Mouse (Mus musculus) limb, embryonic 11.5 days (tissue): ENCODE data around the gene Tmem223. TPM values are rescaled to one million over a fixed set of nuclear protein-coding genes. Genes with fewer than 3 reads are reported as not detected.

ENCODE experiments used
- ATAC-seq: fragments of 200-750 bp; cut with Nextera tagmentation; 2 replicates; pipeline ENCODE4 v1.8.0; 2017; ENCODE audit warnings: low read depth; ENCODE audit not compliant: insufficient number of reproducible peaks, low FRiP score, low TSS enrichment
- DNase-seq: peaks from one replicate; pipeline ENCODE4 v3.0.0-alpha.2; 2015; ENCODE audit warnings: low spot score
- H3K27ac ChIP-seq: fragments of 300-500 bp; sonication (generic); replicated peaks from 2 replicates; pipeline ENCODE4 v1.5.1; 2014; ENCODE audit warnings: low read depth, mild to moderate bottlenecking, low read length
- H3K27me3 ChIP-seq: fragments of 300-500 bp; sonication (generic); 2 replicates; pipeline ENCODE4 v1.6.1; 2014; ENCODE audit warnings: mild to moderate bottlenecking, low read length, mixed read lengths; ENCODE audit not compliant: control insufficient read depth, insufficient read depth
- H3K36me3 ChIP-seq: fragments of 300-500 bp; sonication (generic); 2 replicates; pipeline ENCODE4 v1.6.1; 2014; ENCODE audit warnings: mild to moderate bottlenecking, low read length, moderate library complexity, mixed read lengths; ENCODE audit not compliant: control insufficient read depth, insufficient read depth
- H3K4me1 ChIP-seq: fragments of 300-500 bp; sonication (generic); 2 replicates; pipeline ENCODE4 v1.6.1; 2014; ENCODE audit warnings: low read length, mixed read lengths; ENCODE audit not compliant: control insufficient read depth, insufficient read depth
- H3K4me2 ChIP-seq: fragments of 300-500 bp; sonication (generic); 2 replicates; pipeline ENCODE4 v1.6.1; 2014; ENCODE audit warnings: low read depth, mild to moderate bottlenecking, moderate library complexity; ENCODE audit not compliant: severe bottlenecking
- H3K4me3 ChIP-seq: fragments of 300-500 bp; sonication (generic); 2 replicates; pipeline ENCODE4 v1.5.1; 2014; ENCODE audit warnings: low read depth, low read length
- H3K9ac ChIP-seq: fragments of 300-500 bp; sonication (generic); 2 replicates; pipeline ENCODE4 v1.6.1; 2014; ENCODE audit warnings: mild to moderate bottlenecking, low read length
- H3K9me3 ChIP-seq: fragments of 300-500 bp; sonication (generic); 2 replicates; pipeline ENCODE4 v1.6.1; 2016; ENCODE audit warnings: low read length; ENCODE audit not compliant: control insufficient read depth
- WGBS: fragments of 180-500 bp; shearing (Covaris S2); extraction: QIAGEN DNeasy Blood & Tissue Kit; methylation state at CpG from one replicate; pipeline ENCODE4 v1.1.7; 2014; 5-methylcytosine and 5-hydroxymethylcytosine counted together
- polyA plus RNA-seq: library from polyadenylated mRNA; unstranded; fragments of >200 nt; fragmentation: Nextera tagmentation; extraction: Ambion mirVana; gene quantifications from 2 replicates; pipeline ENCODE4 v1.2.1, GENCODE M21; 2014

The Tmem223 gene
- polyA plus RNA-seq: 183 and 204 TPM in 2 replicates

DNA sequence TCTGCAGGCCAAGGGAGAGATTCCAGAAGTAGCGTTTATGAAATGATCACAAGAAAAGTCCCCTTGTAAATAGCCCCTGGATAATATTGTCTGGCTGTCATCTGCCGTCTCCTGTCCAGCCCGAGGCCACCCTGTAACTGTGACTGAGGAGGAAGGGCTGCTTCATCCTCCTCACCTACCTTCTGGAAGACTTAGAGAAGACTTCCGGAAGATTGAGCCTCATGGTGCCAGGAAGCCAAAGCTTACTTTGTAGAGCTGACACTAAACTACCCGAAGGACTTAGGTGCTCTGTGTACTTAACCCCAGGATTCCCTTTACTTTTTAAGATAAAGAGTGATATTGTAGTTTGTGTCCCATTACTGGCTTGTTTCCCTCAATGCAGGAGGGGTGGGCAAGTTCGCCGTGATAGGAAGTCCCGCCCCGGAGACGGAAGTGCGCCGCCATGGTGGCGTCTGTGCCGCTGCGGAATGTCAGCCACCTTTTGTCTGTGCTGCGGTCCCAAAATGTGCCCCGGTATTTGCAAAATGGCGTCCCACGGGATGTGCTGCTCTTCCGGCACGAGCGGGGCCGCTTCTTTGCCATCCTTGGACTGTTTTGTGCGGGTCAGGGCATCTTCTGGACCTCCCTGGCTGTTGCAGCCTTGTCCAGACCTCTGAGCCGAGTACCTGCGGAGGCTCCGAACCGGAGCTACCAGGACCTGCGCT lies at the start of gene Tmem223:
TSS of gene Tmem223 (plus strand) at position 430 of the 704 bp plus-strand sequence.
- Histone ChIP-seq H3K4me1 (peaks cover 17% of the 10 kb centered on the region), H3K36me3 (peaks cover 30% of the 10 kb centered on the region), H3K27ac (peak within 1 kb of the TSS; percentile 80), H3K4me3 (peak within 1 kb of the TSS; percentile 84), H3K4me2 (peak within 1 kb of the TSS; percentile 72), H3K9ac (peak within 1 kb of the TSS; percentile 96), H3K9me3 (peaks cover under 1% of the 10 kb centered on the region; the same call in 1 of the 2 replicates), H3K27me3 (no peaks in the 10 kb centered on the region)
- WGBS: 22% methylated on average over 29 of the region's 29 CpGs
- peak; percentile 84 for DNase-seq
- no peak for ATAC-seq

DNA sequence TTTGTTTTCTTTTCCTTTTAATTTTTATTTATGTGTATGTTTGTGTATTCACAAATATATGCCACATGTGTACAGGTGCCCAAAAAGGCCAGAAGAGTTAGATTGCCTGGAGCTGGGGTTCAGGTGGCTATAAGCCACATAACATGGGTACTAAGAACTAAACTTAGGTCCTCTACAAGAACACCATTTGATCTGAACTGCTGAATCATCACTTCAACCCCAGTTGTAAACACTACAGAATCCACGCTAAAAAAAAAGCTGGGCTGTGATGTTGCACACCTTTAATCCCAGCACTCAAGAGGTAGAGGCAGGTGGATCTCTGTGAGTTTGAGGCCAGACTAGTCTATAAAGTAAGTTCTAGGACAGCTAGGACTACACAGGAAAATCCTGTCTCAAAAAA lies 49.4 kb upstream of the Tmem223 start:
- no peak overlapping the region for H3K27ac ChIP-seq
- ATAC-seq (no peak), DNase-seq (no peak)
- peaks cover 8% of the 10 kb centered on the region; the same call in 1 of the 2 replicates for H3K4me1 ChIP-seq
- H3K9me3 ChIP-seq: no peaks in the 10 kb centered on the region
- WGBS: 82% methylated on average over 1 of the region's 1 CpGs
- no peak overlapping the region for H3K4me3 ChIP-seq
- no peak overlapping the region for H3K4me2 ChIP-seq
- H3K36me3 ChIP-seq: peaks cover 14% of the 10 kb centered on the region
- H3K9ac ChIP-seq: no peak overlapping the region
- H3K27me3 ChIP-seq: no peaks in the 10 kb centered on the region

DNA sequence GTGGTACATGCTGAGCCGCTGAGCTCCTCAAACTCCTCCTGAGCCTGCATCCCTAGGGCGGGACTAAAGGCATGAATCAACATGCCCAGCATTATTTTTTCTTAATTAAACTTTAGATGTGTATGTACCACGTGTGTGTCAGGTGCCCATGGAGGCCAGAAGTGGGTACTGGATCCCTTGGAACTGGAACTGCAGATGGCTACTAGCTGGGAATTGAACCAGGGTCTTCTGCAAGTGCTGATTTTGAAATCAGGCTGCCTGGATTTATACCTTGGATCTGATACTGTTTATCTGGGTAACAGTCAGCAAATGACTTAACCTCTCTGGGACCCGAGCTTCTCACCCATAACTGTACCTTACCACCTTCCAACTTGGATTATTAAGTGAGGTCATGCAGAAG lies 48.8 kb upstream of the Tmem223 start:
- H3K9ac ChIP-seq: peak overlapping the region; percentile 91; the same call in 1 of the 2 replicates
- DNase-seq (no peak), ATAC-seq (no peak)
- H3K4me3 ChIP-seq: peak overlapping the region; percentile 76
- WGBS: 58% methylated on average over 4 of the region's 4 CpGs
- H3K9me3 ChIP-seq: no peaks in the 10 kb centered on the region
- H3K27me3 ChIP-seq: no peaks in the 10 kb centered on the region
- peaks cover 8% of the 10 kb centered on the region; the same call in 1 of the 2 replicates for H3K4me1 ChIP-seq
- no peak overlapping the region for H3K27ac ChIP-seq
- peak overlapping the region; percentile 54 for H3K4me2 ChIP-seq
- H3K36me3 ChIP-seq: peaks cover 17% of the 10 kb centered on the region

DNA sequence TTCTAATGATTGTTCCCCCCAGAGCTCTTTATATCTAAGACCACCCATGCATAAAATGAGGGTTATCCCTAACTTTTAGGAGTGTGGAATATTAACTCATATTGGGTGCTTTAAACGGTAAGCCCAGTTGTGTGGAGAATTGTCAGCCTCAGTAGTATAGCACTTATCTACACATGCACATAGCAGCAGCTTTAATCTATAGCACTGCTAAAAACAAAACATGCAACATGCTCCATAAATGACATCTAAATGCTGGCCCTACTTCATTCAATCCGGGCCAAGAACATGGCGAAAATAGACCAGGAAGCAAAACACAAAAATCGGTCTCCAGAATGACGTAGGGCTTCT lies 48.3 kb upstream of the Tmem223 start:
- no peak for DNase-seq
- Histone ChIP-seq H3K4me2 (peak overlapping the region; percentile 54), H3K9me3 (no peaks in the 10 kb centered on the region), H3K27me3 (no peaks in the 10 kb centered on the region), H3K27ac (peak overlapping the region; percentile 90; the same call in 1 of the 2 replicates), H3K36me3 (peaks cover 17% of the 10 kb centered on the region), H3K4me1 (peaks cover 8% of the 10 kb centered on the region; the same call in 1 of the 2 replicates), H3K4me3 (peak overlapping the region; percentile 76), H3K9ac (peak overlapping the region; percentile 91)
- 3% methylated on average over 5 of the region's 5 CpGs for WGBS
- ATAC-seq: peak; percentile 13; the same call in 1 of the 2 replicates

DNA sequence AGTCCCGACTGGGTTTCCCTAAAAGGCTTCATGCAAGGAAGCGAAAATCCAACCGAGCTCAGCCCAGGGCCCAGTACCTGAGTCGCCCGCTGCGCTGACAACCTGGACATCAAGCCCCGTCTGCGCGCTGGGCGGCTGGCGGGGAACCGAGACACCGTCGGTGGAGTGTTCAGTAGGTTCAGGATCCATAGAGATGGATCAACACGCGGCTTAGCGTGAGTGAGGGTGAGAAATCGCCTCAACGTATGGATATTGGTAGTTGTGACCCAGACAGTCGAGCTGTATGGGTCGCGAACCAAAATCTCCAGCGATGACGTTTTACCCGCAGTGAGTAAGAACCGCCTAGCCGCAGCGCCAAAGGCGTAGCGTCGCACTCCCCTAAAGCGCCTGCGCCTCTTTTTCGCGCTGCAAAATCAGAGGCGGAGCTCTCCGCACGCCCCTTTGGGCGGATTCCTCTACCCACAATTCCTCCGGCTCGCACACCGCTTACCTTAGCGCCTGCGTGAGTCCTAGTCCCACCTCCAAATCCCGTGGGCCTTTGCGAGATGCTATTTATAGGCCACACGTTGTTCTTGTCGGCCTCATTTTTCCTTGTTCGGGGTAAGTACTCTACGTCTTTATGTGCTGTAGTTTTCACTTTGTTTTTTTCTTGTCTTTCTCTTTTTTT lies 47.8 kb upstream of the Tmem223 start, which contains the start of gene Slc3a2:
TSS of gene Slc3a2 (minus strand) at position 463 of the 667 bp plus-strand sequence.
- Histone ChIP-seq H3K9ac (peak within 1 kb of the TSS; percentile 91), H3K4me3 (peak within 1 kb of the TSS; percentile 76), H3K36me3 (peaks cover 17% of the 10 kb centered on the region), H3K27me3 (no peaks in the 10 kb centered on the region), H3K27ac (peak within 1 kb of the TSS; percentile 90), H3K4me2 (peak within 1 kb of the TSS; percentile 91), H3K9me3 (no peaks in the 10 kb centered on the region), H3K4me1 (peaks cover 8% of the 10 kb centered on the region; the same call in 1 of the 2 replicates)
- DNase-seq (peak; percentile 97), ATAC-seq (peak; percentile 95)
- under 1% methylated on average over 50 of the region's 50 CpGs for WGBS

DNA sequence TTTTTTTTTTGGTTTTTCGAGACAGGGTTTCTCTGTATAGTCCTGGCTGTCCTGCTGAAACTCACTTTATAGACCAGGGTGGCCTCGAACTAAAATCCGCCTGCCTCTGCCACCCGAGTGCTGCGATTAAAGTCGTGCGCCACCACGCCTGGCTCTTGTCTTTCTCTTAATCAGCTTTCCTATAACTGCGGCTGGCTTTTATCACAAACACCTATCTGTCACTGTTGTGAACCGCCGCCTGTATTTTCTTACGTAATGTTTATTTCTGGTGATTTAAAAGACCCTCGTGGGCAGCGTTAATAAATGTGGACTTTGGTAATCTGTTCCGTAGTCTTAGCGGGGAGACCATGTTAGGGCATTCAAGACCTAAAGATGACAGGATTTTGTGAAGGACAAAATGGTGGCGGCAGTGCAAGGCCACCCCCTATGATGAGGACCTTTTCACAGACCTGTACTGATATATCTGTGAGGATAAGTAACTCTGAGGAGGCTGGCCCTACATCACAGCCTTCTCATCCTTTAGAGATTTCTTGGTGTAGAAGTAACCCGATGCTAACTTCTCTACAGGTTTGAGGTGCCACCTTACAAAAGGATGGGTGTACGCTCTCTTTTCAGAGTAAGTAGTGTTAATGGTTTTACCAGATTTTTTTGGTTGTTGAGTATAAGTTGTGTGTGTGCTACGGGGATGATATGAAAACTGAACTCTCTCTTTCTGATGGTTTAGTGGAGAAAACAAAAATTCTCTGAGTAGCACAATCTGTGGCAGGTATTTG lies 47.0 kb upstream of the Tmem223 start:
- Histone ChIP-seq H3K27me3 (no peaks in the 10 kb centered on the region), H3K4me2 (peak overlapping the region; percentile 91), H3K36me3 (peaks cover 17% of the 10 kb centered on the region), H3K9me3 (no peaks in the 10 kb centered on the region), H3K4me3 (peak overlapping the region; percentile 76), H3K9ac (peak overlapping the region; percentile 91), H3K27ac (peak overlapping the region; percentile 79), H3K4me1 (peaks cover 8% of the 10 kb centered on the region; the same call in 1 of the 2 replicates)
- ATAC-seq (no peak), DNase-seq (peak; percentile 53)
- under 1% methylated on average over 20 of the region's 20 CpGs for WGBS

DNA sequence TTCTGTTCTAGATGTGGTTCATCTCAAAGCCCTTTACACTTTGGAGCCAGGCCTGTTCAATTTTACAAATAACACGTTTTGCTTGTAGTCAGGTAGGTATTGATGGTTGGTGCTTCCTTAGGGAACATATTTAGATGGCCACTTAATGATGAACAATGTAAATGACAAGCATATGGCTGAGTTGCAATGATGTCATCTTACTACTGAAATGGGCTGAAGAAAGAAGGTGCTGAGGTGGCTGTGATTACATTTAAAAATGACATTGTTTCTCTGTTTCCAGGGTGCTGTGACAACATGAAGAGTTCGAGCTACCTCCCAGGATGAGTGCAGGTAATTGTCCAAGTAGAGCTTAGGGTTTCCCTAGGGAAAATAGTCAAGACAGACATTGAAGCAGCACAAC lies 46.4 kb upstream of the Tmem223 start:
- Histone ChIP-seq H3K36me3 (peaks cover 17% of the 10 kb centered on the region), H3K4me3 (peak overlapping the region; percentile 76), H3K9me3 (no peaks in the 10 kb centered on the region), H3K27me3 (no peaks in the 10 kb centered on the region), H3K27ac (peak overlapping the region; percentile 79), H3K9ac (peak overlapping the region; percentile 91), H3K4me2 (peak overlapping the region; percentile 91), H3K4me1 (peaks cover 8% of the 10 kb centered on the region; the same call in 1 of the 2 replicates)
- no peak for DNase-seq
- ATAC-seq: no peak
- WGBS: 5% methylated on average over 2 of the region's 2 CpGs

DNA sequence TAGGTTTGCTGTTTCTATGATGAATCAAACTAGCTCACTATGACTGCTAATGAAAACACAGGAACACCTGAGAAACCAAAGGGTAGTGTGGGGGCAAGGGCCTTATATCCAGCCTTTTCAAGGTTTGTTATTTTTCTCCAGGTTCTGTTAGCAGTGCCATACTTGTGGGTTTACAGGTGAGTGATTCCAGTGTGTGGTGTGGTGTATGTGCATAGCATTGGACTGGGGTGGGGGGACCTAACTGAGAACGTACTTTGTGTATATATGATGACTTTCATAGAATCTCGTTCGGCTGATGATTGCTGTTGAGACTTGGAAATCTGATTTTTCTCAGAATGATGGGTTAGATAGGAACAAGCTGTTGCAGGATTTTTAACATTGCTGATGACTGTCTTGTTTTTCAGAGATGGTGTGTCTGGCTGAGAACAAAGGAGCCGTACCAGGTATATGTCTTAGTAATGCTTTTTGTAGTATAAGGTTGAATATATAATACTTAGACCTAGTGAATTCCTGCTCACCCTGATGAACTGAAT lies 45.6 kb upstream of the Tmem223 start:
- Histone ChIP-seq H3K4me2 (peak overlapping the region; percentile 91), H3K9ac (peak overlapping the region; percentile 91), H3K27ac (no peak overlapping the region), H3K4me3 (peak overlapping the region; percentile 76), H3K9me3 (no peaks in the 10 kb centered on the region), H3K27me3 (no peaks in the 10 kb centered on the region), H3K36me3 (peaks cover 17% of the 10 kb centered on the region), H3K4me1 (peaks cover 8% of the 10 kb centered on the region; the same call in 1 of the 2 replicates)
- 51% methylated on average over 4 of the region's 4 CpGs for WGBS
- DNase-seq (no peak), ATAC-seq (no peak)
